24 mouse cellular contexts compared by ENCODE assay signal in the genomic region with DNA sequence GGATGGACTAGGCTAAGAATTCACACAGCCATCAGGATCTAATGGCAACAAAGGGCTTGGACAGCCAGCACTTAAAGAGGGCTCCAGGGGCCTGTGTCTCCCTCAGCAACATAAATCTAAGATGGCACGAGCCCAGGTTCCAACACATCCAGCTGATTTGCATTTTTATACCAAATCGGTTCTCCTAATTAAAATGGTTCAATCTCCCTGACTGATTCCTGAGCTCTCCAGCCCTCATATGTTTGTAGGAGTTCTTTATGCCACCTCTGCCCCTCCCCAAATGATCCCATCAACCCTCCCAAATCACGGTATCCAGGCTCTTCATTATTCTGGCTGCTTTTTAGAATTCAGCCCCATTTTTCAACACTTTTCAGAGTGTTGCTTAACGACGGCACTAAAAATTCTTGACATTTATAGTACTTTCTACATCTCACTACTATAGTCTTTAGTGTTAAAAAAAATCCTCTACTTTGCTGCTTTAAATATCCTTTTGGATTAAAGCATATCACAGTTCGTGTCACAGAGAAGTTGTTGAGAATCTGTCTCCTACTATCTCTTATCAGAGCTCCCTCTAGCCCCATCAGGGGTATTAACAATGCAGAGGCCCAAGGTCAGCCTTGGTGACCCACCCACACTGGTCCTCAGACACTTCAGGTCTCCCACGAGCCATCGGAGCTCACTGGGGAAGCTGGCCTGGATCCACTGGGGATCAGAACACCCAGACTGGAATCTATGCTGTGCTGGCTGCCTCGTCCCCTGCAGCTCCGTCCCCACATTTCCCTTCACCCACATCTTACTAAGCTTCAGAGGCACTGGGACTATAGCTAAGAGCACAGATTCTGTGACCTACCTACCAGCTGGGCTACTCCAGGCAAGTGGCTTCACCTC.
A peak's percentile ranks its signal among the peaks of the same experiment; 100 is the strongest.
DNase-seq lines count a peak whose midpoint lies in the region; ATAC-seq lines count a peak whose summit lies in the region.
"Had no signal": no experiment of that assay in that cellular context is flagged by ENCODE, and none has a peak within 500 bp of the region (broad histone marks: within the 10 kb centered on the region; RNA-seq: fewer than 3 reads in every experiment).

No protein-coding gene starts in this region.

- H3K36me3 ChIP-seq in forebrain, embryonic 13.5 days (ENCODE audit: poor library complexity, severe bottlenecking) = no peaks in the 10 kb centered on the region
- H3K36me3 ChIP-seq in forebrain, embryonic 12.5 days (replicated peaks) = no peaks in the 10 kb centered on the region
- no peaks in the 10 kb centered on the region for H3K36me3 ChIP-seq in forebrain, embryonic 16.5 days (ENCODE audit: control insufficient read depth, insufficient read depth)
- H3K36me3 ChIP-seq: embryonic facial prominence, embryonic 15.5 days; hindbrain, embryonic 10.5 days; intestine, embryonic 15.5 days; liver, embryonic 15.5 days; lung, embryonic 15.5 days; stomach, embryonic 15.5 days had no signal

- H3K9me3 ChIP-seq in forebrain, embryonic 13.5 days (replicated peaks) = no peaks in the 10 kb centered on the region
- no peaks in the 10 kb centered on the region for H3K9me3 ChIP-seq in forebrain, embryonic 12.5 days
- H3K9me3 ChIP-seq in forebrain, embryonic 16.5 days (ENCODE audit: control insufficient read depth, low read length) = no peaks in the 10 kb centered on the region
- H3K9me3 ChIP-seq: embryonic facial prominence, embryonic 15.5 days; hindbrain, embryonic 10.5 days; intestine, embryonic 15.5 days; liver, embryonic 15.5 days; lung, embryonic 15.5 days; stomach, embryonic 15.5 days had no signal

- no peak overlapping the region for H3K27ac ChIP-seq in forebrain, embryonic 13.5 days
- no peak overlapping the region for H3K27ac ChIP-seq in forebrain, embryonic 12.5 days
- H3K27ac ChIP-seq in forebrain, embryonic 16.5 days (ENCODE audit: low read length) = peak overlapping the region; percentile 76
- H3K27ac ChIP-seq: embryonic facial prominence, embryonic 15.5 days; gastrocnemius, adult 2 months; hindbrain, embryonic 10.5 days; intestine, embryonic 15.5 days; liver, embryonic 15.5 days; lung, embryonic 15.5 days; stomach, embryonic 15.5 days had no signal

- WGBS in forebrain, embryonic 13.5 days = 52% methylated on average over 10 of the region's 10 CpGs
- 69% methylated on average over 10 of the region's 10 CpGs for WGBS in forebrain, embryonic 12.5 days
- 42% methylated on average over 10 of the region's 10 CpGs for WGBS in forebrain, embryonic 16.5 days

- no peak overlapping the region for H3K9ac ChIP-seq in forebrain, embryonic 13.5 days
- no peak overlapping the region for H3K9ac ChIP-seq in forebrain, embryonic 12.5 days
- H3K9ac ChIP-seq in forebrain, embryonic 16.5 days (replicated peaks; ENCODE audit: low read depth, low read length) = no peak overlapping the region
- H3K9ac ChIP-seq: embryonic facial prominence, embryonic 15.5 days; intestine, embryonic 15.5 days; liver, embryonic 15.5 days; lung, embryonic 15.5 days; stomach, embryonic 15.5 days had no signal

- 0 out of 2 replicates have a peak, but pooled peaks have one; percentile 26 for ATAC-seq in forebrain, embryonic 13.5 days
- no peak for ATAC-seq in forebrain, embryonic 12.5 days (ENCODE audit: low FRiP score)
- ATAC-seq in forebrain, embryonic 16.5 days = peak; percentile 41; the same call in 1 of the 2 replicates
- ATAC-seq: hindbrain, embryonic 16.5 days; intestine, embryonic 15.5 days; midbrain, embryonic 16.5 days had no signal

- peak; percentile 40 to 44 for DNase-seq in left cerebral cortex, adult 9 months (ENCODE audit: low spot score in 2 of 2)
- DNase-seq in left cerebral cortex, postnatal 4 days = no peak
- DNase-seq in brain, adult 2 months (ENCODE audit: low read depth, low spot score) = peak; percentile 63
- no peak for DNase-seq in gastrocnemius, postnatal 4 days (ENCODE audit: low spot score in 2 of 2)
- DNase-seq: adrenal gland, postnatal 10 days; cerebellum, adult 8-10 months; gastrocnemius, adult 2 months; kidney, adult 9 months; kidney, postnatal 14 days; layer of hippocampus, postnatal 36 days; liver; thymus, adult 18-20 months; thymus, postnatal 36 days had no signal

- H3K4me1 ChIP-seq in forebrain, embryonic 13.5 days = peaks cover 12% of the 10 kb centered on the region
- H3K4me1 ChIP-seq in forebrain, embryonic 12.5 days = no peaks in the 10 kb centered on the region
- H3K4me1 ChIP-seq in forebrain, embryonic 16.5 days (replicated peaks; ENCODE audit: control insufficient read depth, insufficient read depth, low read length) = peaks cover 15% of the 10 kb centered on the region
- H3K4me1 ChIP-seq: embryonic facial prominence, embryonic 15.5 days; intestine, embryonic 15.5 days; liver, embryonic 15.5 days; lung, embryonic 15.5 days had no signal

- H3K4me3 ChIP-seq in forebrain, embryonic 13.5 days = no peak overlapping the region
- no peak overlapping the region for H3K4me3 ChIP-seq in forebrain, embryonic 12.5 days (replicated peaks)
- H3K4me3 ChIP-seq in forebrain, embryonic 16.5 days (replicated peaks; ENCODE audit: low read length) = no peak overlapping the region
- H3K4me3 ChIP-seq: embryonic facial prominence, embryonic 15.5 days; gastrocnemius, adult 2 months; hindbrain, embryonic 10.5 days; intestine, embryonic 15.5 days; liver, embryonic 15.5 days; lung, embryonic 15.5 days; stomach, embryonic 15.5 days had no signal

- no peak overlapping the region for H3K4me2 ChIP-seq in forebrain, embryonic 13.5 days
- H3K4me2 ChIP-seq in forebrain, embryonic 12.5 days = no peak overlapping the region
- no peak overlapping the region for H3K4me2 ChIP-seq in forebrain, embryonic 16.5 days (ENCODE audit: low read length)
- H3K4me2 ChIP-seq: embryonic facial prominence, embryonic 15.5 days; intestine, embryonic 15.5 days; liver, embryonic 15.5 days; lung, embryonic 15.5 days; stomach, embryonic 15.5 days had no signal

- intact Hi-C loops in left cerebral cortex, postnatal 4 days (cut with DNase I) = no loop called here

- H3K27me3 ChIP-seq in forebrain, embryonic 13.5 days = no peaks in the 10 kb centered on the region
- no peaks in the 10 kb centered on the region for H3K27me3 ChIP-seq in forebrain, embryonic 12.5 days
- H3K27me3 ChIP-seq in forebrain, embryonic 16.5 days (replicated peaks; ENCODE audit: control insufficient read depth, insufficient read depth, low read length) = no peaks in the 10 kb centered on the region
- H3K27me3 ChIP-seq: embryonic facial prominence, embryonic 15.5 days; intestine, embryonic 15.5 days; liver, embryonic 15.5 days; lung, embryonic 15.5 days; stomach, embryonic 15.5 days had no signal

Comparison
In these comparisons a context has a peak if more than half of its experiments do, and no peak if none do; other contexts are left out.
1. DNase-seq: peak in left cerebral cortex, adult 9 months (2 of 2) and brain, adult 2 months (single experiment); none in left cerebral cortex, postnatal 4 days (single experiment) and gastrocnemius, postnatal 4 days (0 of 2).